Mouse (Mus musculus): ENCODE measurements around the gene Cwh43. TPM values are rescaled to one million over a fixed set of nuclear protein-coding genes. Genes with fewer than 3 reads are reported as not detected.

Gene Cwh43
- total RNA-seq (2014; rRNA removed) = 0.14 and 1.5 TPM in 2 replicates
- polyA plus RNA-seq (2015; fragmentation: Nextera tagmentation; extraction: Ambion mirVana) = 0.51 and 0.65 TPM in 2 replicates

- Histone ChIP-seq H3K4me2 (ENCODE audit: low read depth) (peak within 1 kb of the TSS; percentile 81), H3K36me3 (ENCODE audit: insufficient read depth) (no peaks in the 10 kb centered on the region), H3K4me3 (ENCODE audit: low read depth, low read length) (peak within 1 kb of the TSS; percentile 47), H3K4me1 (ENCODE audit: insufficient read depth) (0 out of 2 replicates have a peak, but pooled peaks cover 3% of the 10 kb centered on the region), H3K9ac (peak within 1 kb of the TSS; percentile 35), H3K27ac (ENCODE audit: low read depth, low read length) (no peak within 1 kb of the TSS), H3K27me3 (ENCODE audit: insufficient read depth, low read length) (peaks cover 14% of the 10 kb centered on the region), H3K9me3 (ENCODE audit: low read length) (no peaks in the 10 kb centered on the region)
- TF ChIP-seq CTCF (IDR thresholded peaks at IDR 0.05; ENCODE audit: low read depth) = no peak
- DNase-seq = peak; percentile 24
- 5% methylated on average over 49 of the region's 49 CpGs for WGBS
- ATAC-seq = peak; percentile 47
These were observed at the start of gene Cwh43 for GRCm38 (mm10) chr5:73405981-73406722. Cwh43 (plus strand) TSS chr5:73406075.

GRCm38 (mm10) chr5:73359134-73359751 is 46.6 kb upstream of the Cwh43 start:
- no peak overlapping the region for H3K27ac ChIP-seq (ENCODE audit: low read depth, low read length)
- no peak for TF ChIP-seq CTCF (IDR thresholded peaks at IDR 0.05; ENCODE audit: low read depth)
- H3K4me3 ChIP-seq (ENCODE audit: low read depth, low read length) = no peak overlapping the region
- H3K4me1 ChIP-seq (ENCODE audit: insufficient read depth) = no peaks in the 10 kb centered on the region
- no peak for ATAC-seq
- no peak overlapping the region for H3K9ac ChIP-seq
- no peaks in the 10 kb centered on the region for H3K36me3 ChIP-seq (ENCODE audit: insufficient read depth)
- no peaks in the 10 kb centered on the region for H3K27me3 ChIP-seq (ENCODE audit: insufficient read depth, low read length)
- DNase-seq = no peak
- no peak overlapping the region for H3K4me2 ChIP-seq (ENCODE audit: low read depth)
- no peaks in the 10 kb centered on the region for H3K9me3 ChIP-seq (ENCODE audit: low read length)
- 78% methylated on average over 6 of the region's 6 CpGs for WGBS

- WGBS = 41% methylated on average over 12 of the region's 12 CpGs
- no peak for TF ChIP-seq CTCF (IDR thresholded peaks at IDR 0.05; ENCODE audit: low read depth)
- H3K4me3 ChIP-seq (ENCODE audit: low read depth, low read length) = no peak overlapping the region
- no peak for DNase-seq
- H3K9me3 ChIP-seq (ENCODE audit: low read length) = no peaks in the 10 kb centered on the region
- no peak overlapping the region for H3K9ac ChIP-seq
- no peak overlapping the region for H3K4me2 ChIP-seq (ENCODE audit: low read depth)
- no peak for ATAC-seq
- no peaks in the 10 kb centered on the region for H3K4me1 ChIP-seq (ENCODE audit: insufficient read depth)
- no peaks in the 10 kb centered on the region for H3K27me3 ChIP-seq (ENCODE audit: insufficient read depth, low read length)
- H3K36me3 ChIP-seq (ENCODE audit: insufficient read depth) = no peaks in the 10 kb centered on the region
- no peak overlapping the region for H3K27ac ChIP-seq (ENCODE audit: low read depth, low read length)
These were observed 46.1 kb upstream of the Cwh43 start for GRCm38 (mm10) chr5:73359752-73360141.

GRCm38 (mm10) chr5:73360240-73360639 is 45.6 kb upstream of the Cwh43 start:
- H3K4me2 ChIP-seq (ENCODE audit: low read depth) = no peak overlapping the region
- H3K4me1 ChIP-seq (ENCODE audit: insufficient read depth) = no peaks in the 10 kb centered on the region
- H3K9me3 ChIP-seq (ENCODE audit: low read length) = no peaks in the 10 kb centered on the region
- no peaks in the 10 kb centered on the region for H3K36me3 ChIP-seq (ENCODE audit: insufficient read depth)
- no peak overlapping the region for H3K9ac ChIP-seq
- no peak for DNase-seq
- no peak overlapping the region for H3K4me3 ChIP-seq (ENCODE audit: low read depth, low read length)
- no peak for ATAC-seq
- no peak for TF ChIP-seq CTCF (IDR thresholded peaks at IDR 0.05; ENCODE audit: low read depth)
- no peak overlapping the region for H3K27ac ChIP-seq (ENCODE audit: low read depth, low read length)
- no peaks in the 10 kb centered on the region for H3K27me3 ChIP-seq (ENCODE audit: insufficient read depth, low read length)
- WGBS = 33% methylated on average over 12 of the region's 12 CpGs

DNA sequence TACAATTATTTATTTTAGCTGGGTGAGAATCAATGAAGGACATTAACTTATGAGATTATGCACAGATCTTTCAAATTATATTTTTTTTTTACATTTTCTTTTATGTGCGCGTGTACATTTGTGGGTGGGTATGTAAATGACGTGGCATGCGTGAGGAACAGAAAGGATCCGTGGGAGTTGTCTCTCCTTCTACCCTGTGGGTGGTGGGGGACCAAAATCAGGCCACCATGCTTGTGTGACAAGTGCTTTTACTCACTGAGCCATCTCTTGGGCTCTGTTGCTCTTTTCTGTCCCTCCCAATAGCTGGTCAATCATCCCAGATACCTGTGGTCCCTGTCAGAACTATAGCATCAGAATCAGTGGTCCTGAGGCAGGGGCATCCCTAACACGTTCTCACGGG is 43.5 kb upstream of the Cwh43 start:
- Histone ChIP-seq H3K9ac (no peak overlapping the region), H3K4me3 (ENCODE audit: low read depth, low read length) (no peak overlapping the region), H3K36me3 (ENCODE audit: insufficient read depth) (no peaks in the 10 kb centered on the region), H3K4me2 (ENCODE audit: low read depth) (no peak overlapping the region), H3K27me3 (ENCODE audit: insufficient read depth, low read length) (no peaks in the 10 kb centered on the region), H3K4me1 (ENCODE audit: insufficient read depth) (no peaks in the 10 kb centered on the region), H3K9me3 (ENCODE audit: low read length) (no peaks in the 10 kb centered on the region), H3K27ac (ENCODE audit: low read depth, low read length) (no peak overlapping the region)
- no peak for TF ChIP-seq CTCF (IDR thresholded peaks at IDR 0.05; ENCODE audit: low read depth)
- DNase-seq (no peak), ATAC-seq (no peak)
- WGBS = 85% methylated on average over 7 of the region's 7 CpGs

GRCm38 (mm10) chr5:73362791-73363190 is 43.1 kb upstream of the Cwh43 start:
- Histone ChIP-seq H3K9me3 (ENCODE audit: low read length) (no peaks in the 10 kb centered on the region), H3K4me3 (ENCODE audit: low read depth, low read length) (no peak overlapping the region), H3K9ac (no peak overlapping the region), H3K36me3 (ENCODE audit: insufficient read depth) (no peaks in the 10 kb centered on the region), H3K27ac (ENCODE audit: low read depth, low read length) (no peak overlapping the region), H3K4me1 (ENCODE audit: insufficient read depth) (no peaks in the 10 kb centered on the region), H3K27me3 (ENCODE audit: insufficient read depth, low read length) (no peaks in the 10 kb centered on the region), H3K4me2 (ENCODE audit: low read depth) (no peak overlapping the region)
- ATAC-seq = no peak
- TF ChIP-seq CTCF (IDR thresholded peaks at IDR 0.05; ENCODE audit: low read depth) = no peak
- 84% methylated on average over 5 of the region's 5 CpGs for WGBS
- DNase-seq = no peak
